Mouse (Mus musculus): ENCODE measurements at regions not wholly inside any gene's neighbourhood (a gene's known extent, or its start where the extent isn't known, plus 50 kb on each side); places are given as distances from the start of the nearest gene placed in this dataset.

- DNase-seq (ENCODE audit: low spot score): no peak
These were observed 271.9 kb upstream of the Mettl25 start for GRCm38 (mm10) chr10:106113083-106113482.

GRCm38 (mm10) chr10:106114743-106115486 lies 273.7 kb upstream of the Mettl25 start:
- DNase-seq (ENCODE audit: low spot score): no peak

- no peak for DNase-seq (ENCODE audit: low spot score)
These were observed 280.6 kb upstream of the Mettl25 start for GRCm38 (mm10) chr10:106121826-106122225.

- no peak for DNase-seq (ENCODE audit: low spot score)
These were observed 281.8 kb upstream of the Mettl25 start for GRCm38 (mm10) chr10:106122952-106123351.

GRCm38 (mm10) chr10:106172131-106172530 lies 298.0 kb upstream of the Ppfia2 start:
- no peak for DNase-seq (ENCODE audit: low spot score)

GRCm38 (mm10) chr10:106174433-106174832 lies 295.7 kb upstream of the Ppfia2 start:
- DNase-seq (ENCODE audit: low spot score): no peak

GRCm38 (mm10) chr10:106179651-106180050 lies 290.5 kb upstream of the Ppfia2 start:
- DNase-seq (ENCODE audit: low spot score): no peak

GRCm38 (mm10) chr10:106202566-106202965 lies 267.6 kb upstream of the Ppfia2 start:
- no peak for DNase-seq (ENCODE audit: low spot score)

GRCm38 (mm10) chr10:106224251-106224650 lies 245.9 kb upstream of the Ppfia2 start:
- no peak for DNase-seq (ENCODE audit: low spot score)

- DNase-seq (ENCODE audit: low spot score): no peak
These were observed 228.0 kb upstream of the Ppfia2 start for GRCm38 (mm10) chr10:106242180-106242579.

GRCm38 (mm10) chr10:106254106-106254505 lies 216.0 kb upstream of the Ppfia2 start:
- no peak for DNase-seq (ENCODE audit: low spot score)

GRCm38 (mm10) chr10:106259811-106260210 lies 210.3 kb upstream of the Ppfia2 start:
- no peak for DNase-seq (ENCODE audit: low spot score)

GRCm38 (mm10) chr10:106273335-106273734 lies 196.8 kb upstream of the Ppfia2 start:
- DNase-seq (ENCODE audit: low spot score): no peak

- no peak for DNase-seq (ENCODE audit: low spot score)
These were observed 180.2 kb upstream of the Ppfia2 start for GRCm38 (mm10) chr10:106289951-106290350.

- DNase-seq (ENCODE audit: low spot score): no peak
These were observed 179.4 kb upstream of the Ppfia2 start for GRCm38 (mm10) chr10:106290736-106291135.

GRCm38 (mm10) chr10:106295501-106295900 lies 174.6 kb upstream of the Ppfia2 start:
- no peak for DNase-seq (ENCODE audit: low spot score)

- no peak for DNase-seq (ENCODE audit: low spot score)
These were observed 135.0 kb upstream of the Ppfia2 start for GRCm38 (mm10) chr10:106335166-106335565.

GRCm38 (mm10) chr10:106351663-106352062 lies 118.5 kb upstream of the Ppfia2 start:
- DNase-seq (ENCODE audit: low spot score): no peak

- DNase-seq (ENCODE audit: low spot score): no peak
These were observed 94.5 kb upstream of the Ppfia2 start for GRCm38 (mm10) chr10:106375653-106376052.

- DNase-seq (ENCODE audit: low spot score): no peak
These were observed 94.0 kb upstream of the Ppfia2 start for GRCm38 (mm10) chr10:106376161-106376560.

- DNase-seq (ENCODE audit: low spot score): no peak
These were observed 89.5 kb upstream of the Ppfia2 start for GRCm38 (mm10) chr10:106380628-106381027.

- no peak for DNase-seq (ENCODE audit: low spot score)
These were observed 61.4 kb upstream of the Ppfia2 start for GRCm38 (mm10) chr10:106408705-106409104.

GRCm38 (mm10) chr10:106413181-106413580 lies 57.0 kb upstream of the Ppfia2 start:
- DNase-seq (ENCODE audit: low spot score): no peak

GRCm38 (mm10) chr10:106414990-106415389 lies 55.1 kb upstream of the Ppfia2 start:
- DNase-seq (ENCODE audit: low spot score): no peak
